Mouse (Mus musculus) embryonic stem cell, embryonic (primary cell): Measurements from ENCODE around the gene Mccc1.

Source experiments
- CTCF ChIA-PET, 4 experiments: fragments of 300-600 bp in 2 of 4; fragments of 350-600 bp in 2 of 4; sonication (Branson Sonifier 250); formaldehyde crosslinking; loops; one replicate each; lab custom pipeline; 2022; ENCODE audit warnings: inconsistent platforms in 2 of 4; lab: Charles Lee
- POLR2A ChIA-PET, 4 experiments: fragments of 300-600 bp in 2 of 4; fragments of 350-600 bp in 2 of 4; sonication (Branson Sonifier 250); formaldehyde crosslinking; loops; one replicate each; lab custom pipeline; 2022; ENCODE audit warnings: antibody characterized with exemption in 4 of 4, inconsistent platforms in 1 of 4; lab: Charles Lee

Mccc1 gene

GRCm38 (mm10) chr3:36000275-36001239 lies at the start of gene Mccc1:
Gene Mccc1, minus strand, starts transcription at chr3:36000678.
- ChIA-PET POLR2A (interaction anchor here (0.6 to 2.8 kb wide), 44 partner anchors 8 to 1347 kb away, joined by 3 to 17 read pairs (median 4); partner anchors contain the start of genes Acad9 (in 3 of the 4), D3Ertd254e (in 2 of the 4), 1810062G17Rik (in 1 of the 4) and Anxa5 (in 1 of the 4)), CTCF (interaction anchor here (0.5 to 1.3 kb wide), 9 partner anchors 28 to 2000 kb away, joined by 3 to 17 read pairs (median 5); no protein-coding TSS in a partner anchor)

GRCm38 (mm10) chr3:36049106-36049505 lies 48.6 kb upstream of the Mccc1 start:
- POLR2A ChIA-PET = interaction anchor here in 1 of 4 experiments (0.5 kb wide), 1 partner anchor 30 kb away, joined by 3 read pairs; no protein-coding TSS in a partner anchor
- CTCF ChIA-PET = no interaction called here

GRCm38 (mm10) chr3:36045086-36045485 lies 44.6 kb upstream of the Mccc1 start:
- ChIA-PET CTCF (no interaction called here), POLR2A (no interaction called here)

- ChIA-PET POLR2A (no interaction called here), CTCF (no interaction called here)
Observed at GRCm38 (mm10) chr3:36044520-36044919, 44.0 kb upstream of the Mccc1 start.

GRCm38 (mm10) chr3:36031740-36032510 lies 31.4 kb upstream of the Mccc1 start:
- ChIA-PET POLR2A (interaction anchor here in 1 of 4 experiments (0.7 kb wide), 1 partner anchor 40 kb away, joined by 3 read pairs; no protein-coding TSS in a partner anchor), CTCF (no interaction called here)

- ChIA-PET POLR2A (no interaction called here), CTCF (no interaction called here)
Observed at GRCm38 (mm10) chr3:36029993-36030392, 29.5 kb upstream of the Mccc1 start.

GRCm38 (mm10) chr3:36025732-36026131 lies 25.3 kb upstream of the Mccc1 start:
- CTCF ChIA-PET = no interaction called here
- POLR2A ChIA-PET = no interaction called here

- CTCF ChIA-PET = interaction anchor here in 1 of 4 experiments (0.9 kb wide), 1 partner anchor 13 kb away, joined by 5 read pairs; no protein-coding TSS in a partner anchor
- POLR2A ChIA-PET = interaction anchor here in 1 of 4 experiments (1.3 kb wide), 1 partner anchor 11 kb away, joined by 3 read pairs; no protein-coding TSS in a partner anchor
Observed at GRCm38 (mm10) chr3:36011239-36011638, 10.8 kb upstream of the Mccc1 start.

- CTCF ChIA-PET = no interaction called here
Observed at GRCm38 (mm10) chr3:36008411-36009154, 8.1 kb upstream of the Mccc1 start.

GRCm38 (mm10) chr3:36004028-36004895 lies 3.8 kb upstream of the Mccc1 start:
- ChIA-PET POLR2A (interaction anchor here in 1 of 4 experiments (1.1 kb wide), 1 partner anchor 10 kb away, joined by 3 read pairs; no protein-coding TSS in a partner anchor), CTCF (no interaction called here)

More at GRCm38 (mm10) chr3:36008411-36009154, 8.1 kb upstream of the Mccc1 start:
- POLR2A ChIA-PET = interaction anchor here in 1 of 4 experiments (0.6 to 1.2 kb wide), 2 partner anchors 9 to 109 kb away, joined by 3 read pairs; partner anchors contain the start of gene Mccc1

GRCm38 (mm10) chr3:35994552-35995531 lies 5.6 kb downstream of the Mccc1 start:
- CTCF ChIA-PET = no interaction called here
- POLR2A ChIA-PET = interaction anchor here in 2 of 4 experiments (0.8 to 1.5 kb wide), 9 partner anchors 8 to 156 kb away, joined by 3 to 5 read pairs (median 3); partner anchors contain the start of genes Acad9 (in 1 of the 2) and D3Ertd254e (in 1 of the 2)

- ChIA-PET POLR2A (interaction anchor here in 1 of 4 experiments (1.1 kb wide), 1 partner anchor 10 kb away, joined by 4 read pairs; the partner anchor contains the start of gene Mccc1), CTCF (no interaction called here)
Observed at GRCm38 (mm10) chr3:35990715-35991114, 9.8 kb downstream of the Mccc1 start.

- CTCF ChIA-PET = no interaction called here
- POLR2A ChIA-PET = interaction anchor here in 2 of 4 experiments (1.1 to 1.4 kb wide), 2 partner anchors 12 kb away, joined by 3 read pairs; partner anchors contain the start of gene Mccc1 (in 2 of the 2)
Observed at GRCm38 (mm10) chr3:35988031-35988430, 12.4 kb downstream of the Mccc1 start.

- CTCF ChIA-PET = interaction anchor here in 2 of 4 experiments (0.7 to 1.6 kb wide), 2 partner anchors 11 to 52 kb away, joined by 4 to 5 read pairs; no protein-coding TSS in a partner anchor
Observed at GRCm38 (mm10) chr3:35986266-35986665, 14.2 kb downstream of the Mccc1 start.

GRCm38 (mm10) chr3:35973551-35973950 lies 26.9 kb downstream of the Mccc1 start:
- CTCF ChIA-PET = interaction anchor here in 2 of 4 experiments (1.0 to 1.4 kb wide), 5 partner anchors 87 to 521 kb away, joined by 3 to 5 read pairs (median 3); no protein-coding TSS in a partner anchor
- POLR2A ChIA-PET = interaction anchor here in 1 of 4 experiments (1.3 kb wide), 1 partner anchor 15 kb away, joined by 4 read pairs; no protein-coding TSS in a partner anchor

More at GRCm38 (mm10) chr3:35986266-35986665, 14.2 kb downstream of the Mccc1 start:
- POLR2A ChIA-PET = no interaction called here
